Mouse (Mus musculus): ENCODE data around the gene Ptpn5. TPM values are rescaled to one million over a fixed set of nuclear protein-coding genes. Genes with fewer than 3 reads are reported as not detected.

The Ptpn5 gene
- total RNA-seq, 2 experiments from 2014 or later, result not detected

GRCm38 (mm10) chr7:47056273-47056672 is 77.2 kb downstream of the Ptpn5 start:
- DNase-seq (ENCODE audit: low spot score), result no peak

DNA sequence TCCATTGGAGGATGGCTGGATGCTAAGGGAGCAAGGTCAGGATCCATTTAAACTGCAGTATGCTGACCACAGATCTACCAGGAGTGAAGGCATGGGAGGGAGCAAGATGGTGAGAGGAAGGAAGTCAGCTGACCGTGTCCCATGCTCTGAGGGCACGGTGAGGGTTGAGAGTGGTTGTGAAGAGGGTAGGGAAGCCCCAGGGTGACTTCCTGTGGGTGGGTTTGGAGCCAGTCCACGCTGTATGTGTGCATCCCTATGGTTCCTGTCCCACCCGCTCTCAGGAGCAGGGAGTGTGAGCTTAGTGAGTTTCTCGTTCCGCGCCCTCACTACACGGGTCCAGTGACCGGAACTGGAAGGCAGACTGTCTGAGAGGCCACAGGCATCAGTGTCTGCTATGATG is 77.7 kb downstream of the Ptpn5 start:
- DNase-seq (ENCODE audit: low spot score), result no peak

DNA sequence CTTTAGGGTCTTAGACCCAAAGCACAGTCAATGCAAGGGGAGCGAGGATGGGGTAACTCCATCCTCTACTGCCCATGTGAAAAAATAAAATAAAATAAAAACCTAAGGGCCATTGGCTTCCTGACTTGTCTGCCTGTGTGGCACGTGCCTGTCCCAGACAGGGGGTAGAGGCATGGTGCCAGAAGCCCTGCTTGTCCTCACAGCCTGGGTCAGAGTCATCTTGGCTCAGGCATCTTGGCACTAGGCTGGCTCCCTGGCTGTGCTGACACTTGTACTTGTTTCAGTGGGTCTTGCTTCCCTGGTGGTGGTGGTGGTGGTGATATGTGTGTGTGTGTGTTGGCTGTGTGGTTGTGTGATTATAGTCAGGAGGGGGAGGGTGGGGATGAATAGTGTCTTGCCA is 78.8 kb downstream of the Ptpn5 start:
- no peak for DNase-seq (ENCODE audit: low spot score)

DNA sequence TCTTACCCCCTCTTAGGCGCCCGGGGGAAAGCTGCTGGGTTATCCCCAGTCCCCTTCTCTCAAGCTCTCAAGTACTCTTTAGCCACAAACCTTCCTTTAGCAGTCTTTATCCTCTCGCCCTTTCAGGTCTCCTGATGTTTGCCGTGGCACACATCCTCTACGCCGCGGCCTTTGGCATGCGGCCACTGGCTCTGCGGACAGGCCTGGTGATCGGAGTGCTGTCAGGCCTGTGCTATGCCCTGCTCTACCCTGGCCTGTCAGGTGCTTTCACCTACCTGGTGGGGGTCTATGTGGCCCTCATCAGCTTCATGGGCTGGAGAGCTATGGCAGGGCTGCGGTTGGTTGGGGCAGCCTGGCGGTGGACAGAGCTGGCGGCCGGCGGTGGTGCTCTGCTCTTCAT is 80.2 kb downstream of the Ptpn5 start:
- DNase-seq (ENCODE audit: low spot score), result no peak

DNA sequence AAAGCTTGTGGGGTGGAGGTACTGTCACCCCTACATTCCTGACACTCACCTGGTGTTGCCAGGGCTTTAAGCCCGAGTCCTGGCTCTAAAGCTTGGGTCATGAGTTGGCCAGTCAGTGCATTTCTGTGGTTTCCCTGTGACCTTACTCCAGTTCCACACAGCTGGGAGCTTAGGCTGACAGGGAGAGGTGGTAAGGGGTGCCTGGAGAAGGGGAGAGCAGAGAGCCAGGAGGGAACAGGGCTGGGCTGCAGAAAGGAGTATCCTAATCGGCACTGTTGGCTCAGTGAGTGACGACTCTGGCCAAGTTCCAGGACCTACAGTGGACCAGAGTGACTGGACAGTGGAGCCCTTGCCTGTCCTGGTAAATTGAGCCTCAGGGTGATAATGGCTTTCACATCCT is 81.2 kb downstream of the Ptpn5 start:
- peak; percentile 64 for DNase-seq (ENCODE audit: low spot score)

DNA sequence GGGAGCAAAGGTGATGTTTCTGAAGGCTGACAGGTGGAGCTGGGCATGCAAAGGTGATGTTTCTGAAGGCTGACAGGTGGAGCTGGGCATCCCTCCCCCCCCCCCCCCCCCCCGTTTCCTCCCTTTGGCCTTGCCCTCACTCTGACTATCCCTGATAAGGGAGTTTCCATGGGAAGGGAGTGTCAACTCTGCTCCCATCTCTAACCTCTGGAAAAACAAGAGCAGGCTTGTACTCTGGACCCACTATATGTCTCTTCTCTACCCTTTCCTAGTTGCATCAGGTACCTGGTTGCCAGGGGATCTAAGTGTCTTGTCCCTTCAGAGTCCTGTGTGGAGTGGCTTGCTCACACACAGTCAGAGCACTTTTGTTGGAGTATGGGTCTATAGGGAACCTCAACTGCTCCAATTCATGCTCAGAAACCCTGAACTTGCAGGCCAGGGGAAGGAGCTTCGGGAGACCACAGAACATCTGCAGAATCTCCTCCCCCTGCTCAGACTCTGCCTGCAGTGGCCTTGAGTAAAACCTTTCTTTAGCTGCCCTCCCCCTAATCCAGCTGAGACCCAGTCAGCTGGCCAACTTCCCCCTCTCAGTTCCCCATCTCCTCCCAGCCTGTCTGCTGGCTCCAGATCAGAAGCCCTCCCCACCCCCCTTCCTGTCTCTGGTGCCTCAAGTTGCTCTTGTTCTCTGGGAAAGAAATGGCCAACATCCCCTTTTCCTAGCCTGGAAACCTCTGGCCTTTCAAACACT is 81.9 kb downstream of the Ptpn5 start:
- DNase-seq (ENCODE audit: low spot score), result no peak

- peak; percentile 45 for DNase-seq (ENCODE audit: low spot score)
Measured at GRCm38 (mm10) chr7:47050766-47051165, 82.7 kb downstream of the Ptpn5 start.

DNA sequence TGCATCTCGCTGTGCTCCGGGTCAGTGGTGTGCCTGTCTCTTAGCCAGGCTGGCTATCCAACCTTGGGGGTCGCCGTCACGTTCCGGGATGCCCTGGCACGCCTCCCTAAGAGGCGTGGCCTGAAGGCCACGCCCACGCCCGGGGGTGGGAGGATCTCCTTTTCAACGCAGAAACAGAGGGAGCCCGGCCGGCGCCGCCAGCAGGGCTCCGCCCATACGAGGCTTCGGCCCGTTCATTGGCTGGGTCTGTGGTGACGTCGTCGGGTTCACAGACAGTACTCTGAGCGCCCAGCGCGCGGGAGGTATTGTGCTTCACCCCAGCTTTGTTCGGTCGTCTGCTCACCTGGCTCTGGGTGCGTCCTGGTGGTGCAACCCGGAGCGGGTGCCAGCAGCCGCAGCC is 83.1 kb downstream of the Ptpn5 start, which contains the start of gene Tmem86a:
Gene Tmem86a (plus strand): TSS at position 236 of the 400 bp plus-strand sequence.
- DNase-seq (ENCODE audit: low spot score), result peak; percentile 91

- no peak for DNase-seq (ENCODE audit: low spot score)
Measured at GRCm38 (mm10) chr7:47042823-47043490, 90.5 kb downstream of the Ptpn5 start.

DNA sequence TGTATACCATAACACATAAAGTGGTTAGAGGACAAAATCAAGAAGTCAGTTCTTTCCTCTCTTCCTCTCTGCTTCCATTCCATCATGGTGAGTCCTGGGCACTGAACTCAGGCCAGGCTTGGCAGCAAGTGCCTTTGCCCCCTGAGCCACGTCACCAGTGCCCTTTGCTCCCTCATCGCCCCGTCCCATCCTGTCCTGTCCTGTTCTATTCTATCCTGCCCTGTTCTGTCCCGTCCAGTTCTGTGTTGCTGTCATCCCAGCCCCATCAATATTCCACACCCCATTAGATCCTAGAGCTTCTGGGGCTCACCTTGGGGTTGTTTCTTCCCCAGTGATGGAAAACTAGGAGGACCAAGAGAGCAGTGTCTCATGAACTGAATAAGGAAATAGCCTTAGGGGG is 91.4 kb downstream of the Ptpn5 start:
- DNase-seq (ENCODE audit: low spot score), result no peak

- DNase-seq (ENCODE audit: low spot score), result no peak
Measured at GRCm38 (mm10) chr7:47041706-47042105, 91.8 kb downstream of the Ptpn5 start.

DNA sequence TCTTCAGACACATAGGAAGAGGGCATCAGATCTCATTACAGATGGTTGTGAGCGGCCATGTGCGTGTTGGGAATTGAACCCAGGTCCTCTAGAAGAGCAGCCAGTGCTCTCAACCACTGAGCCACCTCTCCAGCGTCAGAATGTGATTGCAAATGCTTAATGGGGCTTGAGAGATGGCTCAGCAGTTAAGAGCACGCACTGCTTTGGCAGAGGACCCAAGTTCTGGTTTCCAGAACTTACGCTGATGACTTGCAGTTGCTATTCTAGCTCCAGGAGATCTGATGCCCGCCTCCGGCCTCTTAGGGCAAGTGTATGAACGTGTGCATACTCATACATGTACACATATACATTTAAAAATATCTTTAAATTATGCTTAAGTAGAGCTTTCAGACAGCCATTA is 98.1 kb downstream of the Ptpn5 start:
- DNase-seq (ENCODE audit: low spot score), result peak; percentile 30

DNA sequence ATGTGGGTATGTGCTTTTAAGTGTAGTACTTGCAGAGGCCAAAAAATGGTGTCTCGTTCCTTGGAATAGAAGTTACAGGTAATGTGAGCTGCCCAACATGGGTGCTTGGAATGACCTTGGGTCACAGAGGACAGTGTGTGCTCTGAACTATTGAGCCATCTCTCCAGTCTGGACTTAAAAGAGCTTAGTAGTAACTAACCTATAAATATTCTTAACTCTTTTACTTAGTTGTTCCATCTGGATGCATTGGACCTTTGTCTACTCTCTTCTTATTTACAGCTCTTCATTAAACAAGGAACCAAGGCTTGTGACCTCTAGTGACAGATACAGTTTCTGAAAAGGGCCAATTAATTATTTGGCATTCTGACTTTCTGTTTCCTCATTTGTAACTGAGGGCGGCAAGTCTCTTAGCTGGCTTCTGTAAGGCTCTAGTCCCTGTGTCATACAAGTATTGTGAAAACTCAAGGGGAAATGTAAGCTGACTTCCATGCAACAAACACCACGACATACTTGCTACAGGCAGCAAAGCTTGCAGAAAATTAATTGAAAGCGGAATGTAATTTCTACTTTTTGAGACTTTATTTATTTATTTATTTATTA is 98.6 kb downstream of the Ptpn5 start:
- no peak for DNase-seq (ENCODE audit: low spot score)

GRCm38 (mm10) chr7:47031371-47031770 is 102.1 kb downstream of the Ptpn5 start:
- no peak for DNase-seq (ENCODE audit: low spot score)

DNA sequence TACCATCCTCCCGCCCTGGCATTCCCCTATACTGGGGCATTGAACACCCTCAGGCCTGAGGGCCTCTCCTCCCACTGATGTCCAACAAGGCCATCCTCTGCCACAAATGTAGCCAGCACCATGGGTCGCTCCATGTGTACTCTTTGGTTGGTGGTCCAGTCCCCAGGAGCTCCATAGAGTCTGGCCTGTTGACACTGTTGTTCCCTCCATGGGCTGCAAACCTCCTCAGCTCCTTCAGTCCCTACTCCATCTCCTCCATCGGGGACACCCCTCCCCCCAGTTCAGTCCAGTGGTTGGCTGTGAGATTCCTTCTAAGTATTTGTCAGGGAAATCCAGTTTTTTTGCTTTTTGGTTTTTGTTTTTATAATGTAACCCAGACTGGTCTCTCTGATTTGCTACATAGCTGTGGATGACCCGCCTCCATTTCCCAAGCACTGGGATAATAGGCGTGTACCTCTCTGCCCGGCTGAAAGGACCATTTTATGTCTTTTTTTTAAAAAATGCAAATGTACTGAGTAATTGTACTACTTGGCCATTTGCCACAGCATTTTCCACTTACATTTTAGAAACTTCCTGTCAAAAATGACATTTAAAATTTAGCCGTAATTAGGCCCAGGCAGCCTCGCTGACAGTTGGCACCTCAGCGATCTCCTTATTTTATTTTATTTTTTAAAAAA is 102.8 kb downstream of the Ptpn5 start:
- DNase-seq (ENCODE audit: low spot score), result no peak

Small RNAs within 50 kb of the gene (microRNA-seq; reads per million reads assigned to microRNA genes)
- not detected for gene Mir7056

Other genes starting within 250 kb of the Ptpn5 start
- gene Tsg101, start 213.7 kb downstream of the Ptpn5 start, total RNA-seq (2021), result 10 to 100 TPM; 54.4 to 59.1 TPM
- gene Uevld, start 175.2 kb downstream of the Ptpn5 start, total RNA-seq (2021), result 10 to 100 TPM; 10.5 to 11.5 TPM
- not detected for gene Gm9999, start 150.1 kb downstream of the Ptpn5 start, total RNA-seq (2021)
- gene Spty2d1, start 125.3 kb downstream of the Ptpn5 start, total RNA-seq (2021), result 1 to 10 TPM; 4.5 to 4.7 TPM
- 1 to 10 TPM; 3.2 to 4.1 TPM for gene Tmem86a, start 83.1 kb downstream of the Ptpn5 start, total RNA-seq (2021)
- gene Mrgpra6, start 71.2 kb upstream of the Ptpn5 start, total RNA-seq (2021), result not detected
- not detected for gene Mrgpra9, start 119.2 kb upstream of the Ptpn5 start, total RNA-seq (2021)
- not detected for gene Mrgpra1, start 220.6 kb upstream of the Ptpn5 start, total RNA-seq (2021)

Data from gastrocnemius, adult 18-20 months (tissue).